Mouse (Mus musculus) forebrain, embryonic 11.5 days (tissue): ENCODE measurements around the gene Cdc42bpa. TPM values are rescaled to one million over a fixed set of nuclear protein-coding genes. Genes with fewer than 3 reads are reported as not detected.

Experiments
- ATAC-seq: fragments of 200-750 bp; cut with Nextera tagmentation; replicated peaks from 2 replicates; pipeline ENCODE4 v1.8.0; 2017; ENCODE audit warnings: moderate TSS enrichment; ENCODE audit not compliant: low FRiP score
- DNase-seq: peaks from one replicate; pipeline ENCODE4 v3.0.0-alpha.2; 2017; ENCODE audit warnings: low spot score
- H3K27ac ChIP-seq: fragments of 300-500 bp; sonication (generic); 2 replicates; pipeline ENCODE4 v1.5.1; 2014; ENCODE audit warnings: low read depth, low read length
- H3K27me3 ChIP-seq: fragments of 300-500 bp; sonication (generic); 2 replicates; pipeline ENCODE4 v1.6.1; 2014; ENCODE audit warnings: mild to moderate bottlenecking, low read length, mixed read lengths; ENCODE audit not compliant: control insufficient read depth, insufficient read depth
- H3K36me3 ChIP-seq: fragments of 300-500 bp; sonication (generic); 2 replicates; pipeline ENCODE4 v1.6.1; 2014; ENCODE audit warnings: mild to moderate bottlenecking, low read length, moderate library complexity, mixed read lengths; ENCODE audit not compliant: control insufficient read depth, insufficient read depth
- H3K4me1 ChIP-seq: fragments of 300-500 bp; sonication (generic); replicated peaks from 2 replicates; pipeline ENCODE4 v1.6.1; 2014; ENCODE audit warnings: low read length, mixed read lengths; ENCODE audit not compliant: control insufficient read depth, insufficient read depth
- H3K4me2 ChIP-seq: fragments of 300-500 bp; sonication (generic); 2 replicates; pipeline ENCODE4 v1.6.1; 2014; ENCODE audit warnings: low read depth, mild to moderate bottlenecking, low read length, moderate library complexity, mixed read lengths; ENCODE audit not compliant: severe bottlenecking
- H3K4me3 ChIP-seq: fragments of 300-500 bp; sonication (generic); 2 replicates; pipeline ENCODE4 v1.5.1; 2014; ENCODE audit warnings: low read depth, low read length
- H3K9ac ChIP-seq: fragments of 300-500 bp; sonication (generic); 2 replicates; pipeline ENCODE4 v1.6.1; 2014; ENCODE audit warnings: low read length
- H3K9me3 ChIP-seq: fragments of 300-500 bp; sonication (generic); 2 replicates; pipeline ENCODE4 v1.6.1; 2016; ENCODE audit warnings: low read length, mixed read lengths; ENCODE audit not compliant: control insufficient read depth
- WGBS: fragments of 180-500 bp; shearing (Covaris S2); extraction: QIAGEN DNeasy Blood & Tissue Kit; methylation state at CpG from one replicate; pipeline ENCODE4 v1.1.7; 2014; 5-methylcytosine and 5-hydroxymethylcytosine counted together
- polyA plus RNA-seq: library from polyadenylated mRNA; unstranded; fragments of >200 nt; fragmentation: Nextera tagmentation; extraction: Ambion mirVana; gene quantifications from 2 replicates; pipeline ENCODE4 v1.2.1, GENCODE M21; 2014

The Cdc42bpa gene
- polyA plus RNA-seq, 1 experiment from 2014 or later, result 17.1 TPM

- 96% methylated on average over 5 of the region's 5 CpGs for WGBS
- Histone ChIP-seq H3K9me3 (no peaks in the 10 kb centered on the region), H3K4me1 (no peaks in the 10 kb centered on the region), H3K27me3 (no peaks in the 10 kb centered on the region), H3K4me3 (no peak overlapping the region), H3K4me2 (no peak overlapping the region), H3K9ac (no peak overlapping the region), H3K36me3 (no peaks in the 10 kb centered on the region), H3K27ac (no peak overlapping the region)
- ATAC-seq (no peak), DNase-seq (no peak)
These were observed 168.0 kb downstream of the Cdc42bpa start for GRCm38 (mm10) chr1:180128077-180128792.

GRCm38 (mm10) chr1:180131402-180131801, 171.1 kb downstream of the Cdc42bpa start:
- Histone ChIP-seq H3K4me1 (no peaks in the 10 kb centered on the region), H3K27me3 (no peaks in the 10 kb centered on the region), H3K36me3 (no peaks in the 10 kb centered on the region), H3K9ac (no peak overlapping the region), H3K4me2 (no peak overlapping the region), H3K9me3 (no peaks in the 10 kb centered on the region), H3K4me3 (no peak overlapping the region), H3K27ac (no peak overlapping the region)
- DNase-seq, result no peak
- 67% methylated on average over 3 of the region's 3 CpGs for WGBS
- no peak for ATAC-seq

GRCm38 (mm10) chr1:180132187-180132586, 171.9 kb downstream of the Cdc42bpa start:
- 92% methylated on average over 4 of the region's 4 CpGs for WGBS
- no peaks in the 10 kb centered on the region for H3K4me1 ChIP-seq

GRCm38 (mm10) chr1:180139158-180139557, 178.9 kb downstream of the Cdc42bpa start:
- peaks cover 3% of the 10 kb centered on the region; the same call in 1 of the 2 replicates for H3K36me3 ChIP-seq
- no peaks in the 10 kb centered on the region for H3K27me3 ChIP-seq
- no peak overlapping the region for H3K4me2 ChIP-seq
- no peak for DNase-seq
- H3K4me3 ChIP-seq, result no peak overlapping the region
- H3K9ac ChIP-seq, result no peak overlapping the region
- no peak overlapping the region for H3K27ac ChIP-seq
- H3K9me3 ChIP-seq, result no peaks in the 10 kb centered on the region
- WGBS, result 89% methylated on average over 4 of the region's 4 CpGs
- no peaks in the 10 kb centered on the region for H3K4me1 ChIP-seq
- no peak for ATAC-seq

More at GRCm38 (mm10) chr1:180132187-180132586, 171.9 kb downstream of the Cdc42bpa start:
- no peak overlapping the region for H3K9ac ChIP-seq
- DNase-seq, result no peak
- no peaks in the 10 kb centered on the region for H3K9me3 ChIP-seq
- no peaks in the 10 kb centered on the region for H3K27me3 ChIP-seq
- no peaks in the 10 kb centered on the region for H3K36me3 ChIP-seq
- no peak overlapping the region for H3K27ac ChIP-seq
- H3K4me3 ChIP-seq, result no peak overlapping the region
- H3K4me2 ChIP-seq, result no peak overlapping the region
- ATAC-seq, result no peak

- no peaks in the 10 kb centered on the region for H3K9me3 ChIP-seq
- WGBS, result 97% methylated on average over 2 of the region's 2 CpGs
- no peaks in the 10 kb centered on the region for H3K4me1 ChIP-seq
- ATAC-seq, result no peak
- no peak overlapping the region for H3K4me3 ChIP-seq
- no peak overlapping the region for H3K4me2 ChIP-seq
- DNase-seq, result no peak
- no peaks in the 10 kb centered on the region for H3K27me3 ChIP-seq
- H3K9ac ChIP-seq, result no peak overlapping the region
- H3K36me3 ChIP-seq, result peaks cover 3% of the 10 kb centered on the region; the same call in 1 of the 2 replicates
- H3K27ac ChIP-seq, result no peak overlapping the region
These were observed 180.7 kb downstream of the Cdc42bpa start for GRCm38 (mm10) chr1:180140970-180141369.

GRCm38 (mm10) chr1:180148036-180148435, 187.8 kb downstream of the Cdc42bpa start:
- Histone ChIP-seq H3K36me3 (peaks cover under 1% of the 10 kb centered on the region; the same call in 1 of the 2 replicates), H3K4me3 (no peak overlapping the region), H3K9me3 (no peaks in the 10 kb centered on the region), H3K27ac (no peak overlapping the region), H3K4me1 (no peaks in the 10 kb centered on the region), H3K4me2 (no peak overlapping the region), H3K27me3 (no peaks in the 10 kb centered on the region), H3K9ac (no peak overlapping the region)
- ATAC-seq (no peak), DNase-seq (no peak)
- 89% methylated on average over 4 of the region's 4 CpGs for WGBS

- Histone ChIP-seq H3K4me1 (no peaks in the 10 kb centered on the region), H3K9me3 (no peaks in the 10 kb centered on the region), H3K36me3 (no peaks in the 10 kb centered on the region; the same call in 1 of the 2 replicates), H3K27me3 (no peaks in the 10 kb centered on the region), H3K27ac (no peak overlapping the region), H3K4me3 (no peak overlapping the region), H3K9ac (no peak overlapping the region), H3K4me2 (no peak overlapping the region)
- ATAC-seq (no peak), DNase-seq (no peak)
- 93% methylated on average over 4 of the region's 4 CpGs for WGBS
These were observed 188.3 kb downstream of the Cdc42bpa start for GRCm38 (mm10) chr1:180148563-180148962.

- Histone ChIP-seq H3K4me2 (no peak overlapping the region), H3K27ac (no peak overlapping the region), H3K36me3 (no peaks in the 10 kb centered on the region; the same call in 1 of the 2 replicates), H3K9me3 (no peaks in the 10 kb centered on the region), H3K9ac (no peak overlapping the region), H3K27me3 (no peaks in the 10 kb centered on the region), H3K4me3 (no peak overlapping the region), H3K4me1 (no peaks in the 10 kb centered on the region)
- no peak for DNase-seq
- ATAC-seq, result no peak
- 85% methylated on average over 8 of the region's 8 CpGs for WGBS
These were observed 190.9 kb downstream of the Cdc42bpa start for GRCm38 (mm10) chr1:180151191-180151590.

GRCm38 (mm10) chr1:180158648-180159047, 198.4 kb downstream of the Cdc42bpa start:
- no peaks in the 10 kb centered on the region for H3K4me1 ChIP-seq
- H3K9ac ChIP-seq, result no peak overlapping the region
- no peak overlapping the region for H3K4me2 ChIP-seq
- no peaks in the 10 kb centered on the region for H3K27me3 ChIP-seq
- WGBS, result 93% methylated on average over 2 of the region's 2 CpGs
- no peak overlapping the region for H3K27ac ChIP-seq
- no peak overlapping the region for H3K4me3 ChIP-seq
- no peaks in the 10 kb centered on the region for H3K9me3 ChIP-seq
- ATAC-seq, result no peak
- no peaks in the 10 kb centered on the region for H3K36me3 ChIP-seq
- DNase-seq, result no peak
